Mouse (Mus musculus): Measurements from ENCODE around the gene Tmem45b. TPM values are rescaled to one million over a fixed set of nuclear protein-coding genes. Genes with fewer than 3 reads are reported as not detected.

The Tmem45b gene
- polyA plus RNA-seq (2014; fragmentation: Illumina TruSeq; extraction: RNeasy Lipid Tissue Mini Kit (QIAGEN cat#74804)), result 1.3 TPM

GRCm38 (mm10) chr9:31463692-31464474 is at the start of gene Tmem45b:
Gene Tmem45b, minus strand, starts transcription at chr9:31464462.

GRCm38 (mm10) chr9:31385947-31386354 is 78.3 kb downstream of the Tmem45b start, which contains the start of gene Nfrkb:
Gene Nfrkb, plus strand, starts transcription at chr9:31386192.

Other genes with a start within 250 kb of the Tmem45b start
- gene Prdm10, start 183.9 kb downstream of the Tmem45b start, polyA plus RNA-seq (2014; fragmentation: Illumina TruSeq; extraction: RNeasy Lipid Tissue Mini Kit (QIAGEN cat#74804)), result 9.9 TPM
- gene Nfrkb, start 78.3 kb downstream of the Tmem45b start, polyA plus RNA-seq (2014; fragmentation: Illumina TruSeq; extraction: RNeasy Lipid Tissue Mini Kit (QIAGEN cat#74804)), result 6.6 TPM